Mouse (Mus musculus): Measurements from ENCODE around the gene Sema7a.

DNA sequence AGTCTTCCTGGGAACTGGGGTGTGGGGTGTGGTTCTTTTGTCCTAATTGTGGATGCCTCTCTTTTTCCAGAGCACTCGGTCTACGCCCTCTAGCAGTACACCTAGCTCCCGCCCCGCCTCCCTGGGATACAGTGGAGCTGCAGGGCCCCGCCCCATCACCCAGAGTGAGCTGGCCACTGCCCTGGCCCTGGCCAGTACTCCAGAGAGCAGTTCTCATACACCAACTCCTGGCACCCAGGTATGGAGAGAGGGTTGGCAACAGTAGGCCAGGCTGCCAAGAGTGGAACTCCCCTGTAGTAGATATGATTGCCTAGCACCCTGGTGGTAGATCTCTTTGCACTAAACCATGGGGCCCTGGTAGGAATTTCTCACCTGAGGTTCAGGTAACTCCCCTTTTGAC is 17.5 kb upstream of the Sema7a start:
- no peak for TF ChIP-seq POLR2A (IDR thresholded peaks at IDR 0.05; ENCODE audit: borderline replicate concordance, control insufficient read depth, low read depth, low read length)
- no peak for TF ChIP-seq CTCF (IDR thresholded peaks at IDR 0.05; ENCODE audit: control insufficient read depth, insufficient read depth, low read length)

Measured in bone marrow, adult 2 months (tissue).